Mouse (Mus musculus) thymus, postnatal 10 days (tissue): Measurements from ENCODE around the gene Tcerg1l.

ENCODE experiments used
- DNase-seq, 2 experiments: peaks; one replicate each; pipeline ENCODE4 v3.0.0; 2021; ENCODE audit warnings: low spot score in 2 of 2

Gene Tcerg1l

GRCm38 (mm10) chr7:138222951-138223350, 174.6 kb downstream of the Tcerg1l start:
- DNase-seq, result no peak

GRCm38 (mm10) chr7:138217556-138218098, 179.9 kb downstream of the Tcerg1l start:
- no peak for DNase-seq

- DNase-seq, result no peak
These were observed 182.2 kb downstream of the Tcerg1l start for GRCm38 (mm10) chr7:138215177-138215830.

- no peak for DNase-seq
These were observed 182.8 kb downstream of the Tcerg1l start for GRCm38 (mm10) chr7:138214710-138215109.

- no peak for DNase-seq
These were observed 187.8 kb downstream of the Tcerg1l start for GRCm38 (mm10) chr7:138209769-138210168.

- DNase-seq, result no peak
These were observed 192.4 kb downstream of the Tcerg1l start for GRCm38 (mm10) chr7:138205124-138205523.

GRCm38 (mm10) chr7:138202162-138202832, 195.2 kb downstream of the Tcerg1l start:
- no peak for DNase-seq

- DNase-seq, result no peak
These were observed 198.0 kb downstream of the Tcerg1l start for GRCm38 (mm10) chr7:138199333-138200058.

GRCm38 (mm10) chr7:138196139-138196538, 201.4 kb downstream of the Tcerg1l start:
- no peak for DNase-seq

GRCm38 (mm10) chr7:138184197-138184596, 213.3 kb downstream of the Tcerg1l start:
- no peak for DNase-seq

- DNase-seq, result no peak
These were observed 215.3 kb downstream of the Tcerg1l start for GRCm38 (mm10) chr7:138182216-138182615.

- no peak for DNase-seq
These were observed 218.9 kb downstream of the Tcerg1l start for GRCm38 (mm10) chr7:138178617-138179016.

GRCm38 (mm10) chr7:138176026-138176425, 221.5 kb downstream of the Tcerg1l start:
- no peak for DNase-seq

- DNase-seq, result no peak
These were observed 227.1 kb downstream of the Tcerg1l start for GRCm38 (mm10) chr7:138170389-138170788.
